Comparison of ENCODE assay signal across 13 mouse cellular contexts in genomic region chr2:178120356-178120645, GRCm38 (mm10). TPM values are rescaled to one million over a fixed set of nuclear protein-coding genes. Genes with fewer than 3 reads are reported as not detected.
"Had no signal": no experiment of that assay in that cellular context is flagged by ENCODE, and none has a peak within 500 bp of the region (broad histone marks: within the 10 kb centered on the region; RNA-seq: fewer than 3 reads in every experiment).

No protein-coding gene starts in this region.

- DNase-seq: kidney, postnatal 10 days; lung, embryonic 14.5 days; lung, postnatal 10 days; midbrain, embryonic 14.5 days; right cerebral cortex, postnatal 14 days; thymus, adult 2 months; thymus, postnatal 25 days had no signal

- H3K4me2 ChIP-seq: liver, embryonic 15.5 days; stomach, embryonic 15.5 days had no signal

- H3K9me3 ChIP-seq: limb, embryonic 13.5 days; liver, embryonic 15.5 days; midbrain, embryonic 10.5 days; neural tube, embryonic 13.5 days; stomach, embryonic 15.5 days had no signal

- H3K27ac ChIP-seq: limb, embryonic 13.5 days; liver, embryonic 15.5 days; midbrain, embryonic 10.5 days; neural tube, embryonic 13.5 days; stomach, embryonic 15.5 days had no signal

- H3K9ac ChIP-seq: limb, embryonic 13.5 days; liver, embryonic 15.5 days; lung, embryonic 14.5 days; neural tube, embryonic 13.5 days; stomach, embryonic 15.5 days had no signal

- H3K36me3 ChIP-seq: limb, embryonic 13.5 days; liver, embryonic 15.5 days; midbrain, embryonic 10.5 days; neural tube, embryonic 13.5 days; stomach, embryonic 15.5 days had no signal

- H3K4me3 ChIP-seq: limb, embryonic 13.5 days; liver, embryonic 15.5 days; neural tube, embryonic 13.5 days; stomach, embryonic 15.5 days had no signal

RNA-seq across cellular contexts. Expression of gene Phactr3, which starts 1.5 kb away (rescaled TPM):
- polyA plus RNA-seq: liver, adult 2 months had no signal
